Mouse (Mus musculus) ES-E14 (cell line): Measurements from ENCODE around the gene Colgalt1.

Experiments used
- CHD2 ChIP-seq: IDR thresholded peaks from 2 replicates; pipeline ENCODE4 v1.6.1; 2014; ENCODE audit warnings: mild to moderate bottlenecking, low read depth, low read length, inconsistent platforms
- HCFC1 ChIP-seq: IDR thresholded peaks from 2 replicates; pipeline ENCODE4 v1.6.1; 2012; ENCODE audit warnings: low read length, inconsistent platforms, borderline replicate concordance; ENCODE audit not compliant: insufficient read depth
- MAFK ChIP-seq: IDR thresholded peaks from 2 replicates; pipeline ENCODE4 v1.6.1; 2014; ENCODE audit warnings: mild to moderate bottlenecking, low read depth, low read length, inconsistent platforms; ENCODE audit not compliant: insufficient read depth
- ZC3H11A ChIP-seq: IDR thresholded peaks from 2 replicates; pipeline ENCODE4 v1.6.1; 2012; ENCODE audit warnings: low read depth, mild to moderate bottlenecking, inconsistent platforms, low read length, borderline replicate concordance
- ZNF384 ChIP-seq: IDR thresholded peaks from 2 replicates; pipeline ENCODE4 v1.6.1; 2012; ENCODE audit warnings: low read depth, low read length, inconsistent platforms

DNA sequence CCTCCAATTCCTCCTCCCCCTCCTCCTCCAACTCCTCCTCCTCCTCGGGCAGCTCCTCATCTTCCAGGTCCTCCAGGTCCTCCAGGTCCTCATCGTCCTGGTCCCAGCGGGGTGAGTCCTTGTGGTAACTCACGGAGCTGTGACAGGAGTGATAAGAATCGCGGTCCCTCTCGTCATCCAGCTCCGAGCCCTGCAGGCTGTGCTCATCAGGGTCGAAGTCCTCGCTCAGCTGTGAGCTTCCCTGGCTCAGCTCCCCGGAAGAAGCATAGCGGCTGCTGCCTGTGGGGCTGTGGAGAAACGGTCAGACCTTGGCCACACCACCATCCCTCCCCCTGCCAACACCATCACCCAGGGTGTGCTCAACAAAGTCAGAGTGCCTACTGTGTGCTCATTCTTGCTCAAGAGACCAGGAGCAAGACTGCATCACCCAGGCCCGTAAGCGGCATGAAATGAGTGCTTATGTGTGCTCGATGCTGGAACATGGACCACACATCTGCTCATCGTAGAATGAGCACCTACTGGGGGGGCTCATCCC is 47.8 kb downstream of the Colgalt1 start:
- TF ChIP-seq HCFC1 = no peak
- no peak for TF ChIP-seq ZNF384
- TF ChIP-seq ZC3H11A = no peak
- TF ChIP-seq CHD2 = no peak
- no peak for TF ChIP-seq MAFK
